ENCODE assay signal across 25 mouse cellular contexts in genomic region chr9:3345967-3346366, GRCm38 (mm10). TPM values are rescaled to one million over a fixed set of nuclear protein-coding genes. Genes with fewer than 3 reads are reported as not detected.
DNase-seq lines count a peak whose midpoint lies in the region; ATAC-seq lines count a peak whose summit lies in the region.
"Had no signal": no experiment of that assay in that cellular context is flagged by ENCODE, and none has a peak within 500 bp of the region (broad histone marks: within the 10 kb centered on the region; RNA-seq: fewer than 3 reads in every experiment).

No protein-coding gene starts in this region.

- DNase-seq in liver, embryonic 11.5 days (ENCODE audit: low spot score): no peak
- DNase-seq in liver: no peak
- DNase-seq in cerebellum, postnatal 25 days: no peak
- DNase-seq in kidney, postnatal 25 days: no peak
- no peak for DNase-seq in gastrocnemius, postnatal 4 days (ENCODE audit: low spot score in 2 of 2)
- DNase-seq: adrenal gland, adult 2 months; adrenal gland, postnatal 25 days; B cell, adult 2 months; cerebellum, adult 8-10 months; cerebellum, postnatal 14 days; gastrocnemius, adult 2 months; gastrocnemius, postnatal 25 days; heart, adult 11 months; heart, postnatal 14 days had no signal

- 47% methylated on average over 1 of the region's 1 CpGs for WGBS in liver, embryonic 11.5 days
- WGBS in liver, embryonic 12.5 days (ENCODE audit: insufficient replicate concordance): 25% methylated on average over 1 of the region's 1 CpGs
- WGBS in liver, embryonic 16.5 days (ENCODE audit: insufficient replicate concordance): 24% methylated on average over 1 of the region's 1 CpGs
- 78% methylated on average over 1 of the region's 1 CpGs for WGBS in midbrain, embryonic 15.5 days

- peak; percentile 86 for ATAC-seq in liver, embryonic 11.5 days (replicated peaks; ENCODE audit: low FRiP score)
- ATAC-seq in liver, embryonic 12.5 days: peak; percentile 86
- peak; percentile 75 for ATAC-seq in liver, embryonic 16.5 days (ENCODE audit: low read depth)
- no peak for ATAC-seq in midbrain, embryonic 15.5 days (replicated peaks)
- ATAC-seq: CD4-positive, CD25-positive, alpha-beta regulatory T cell, adult 4 months; forebrain, embryonic 14.5 days had no signal

- H3K9ac ChIP-seq in liver, embryonic 11.5 days (ENCODE audit: low read depth, low read length): no peak overlapping the region
- H3K9ac ChIP-seq in liver, embryonic 12.5 days: no peak overlapping the region; the same call in 1 of the 2 replicates
- H3K9ac ChIP-seq in liver, embryonic 16.5 days (ENCODE audit: low read depth, low read length): no peak overlapping the region
- H3K9ac ChIP-seq in midbrain, embryonic 15.5 days: no peak overlapping the region
- H3K9ac ChIP-seq: embryonic facial prominence, embryonic 13.5 days; heart, embryonic 15.5 days; hindbrain, embryonic 14.5 days had no signal

- H3K27ac ChIP-seq in liver, embryonic 11.5 days (ENCODE audit: low read depth, low read length): no peak overlapping the region
- H3K27ac ChIP-seq in liver, embryonic 12.5 days: peak overlapping the region; percentile 81
- H3K27ac ChIP-seq in liver, embryonic 16.5 days (ENCODE audit: low read length): peak overlapping the region; percentile 73
- no peak overlapping the region for H3K27ac ChIP-seq in midbrain, embryonic 15.5 days
- H3K27ac ChIP-seq: embryonic facial prominence, embryonic 13.5 days; forebrain, embryonic 10.5 days; gastrocnemius, adult 2 months; heart, embryonic 15.5 days; hindbrain, embryonic 10.5 days; hindbrain, embryonic 14.5 days had no signal

- H3K9me3 ChIP-seq in liver, embryonic 11.5 days (ENCODE audit: control insufficient read depth, low read length): no peaks in the 10 kb centered on the region
- no peaks in the 10 kb centered on the region for H3K9me3 ChIP-seq in liver, embryonic 12.5 days (replicated peaks)
- no peaks in the 10 kb centered on the region for H3K9me3 ChIP-seq in liver, embryonic 16.5 days (replicated peaks; ENCODE audit: control insufficient read depth, low read length)
- no peaks in the 10 kb centered on the region for H3K9me3 ChIP-seq in midbrain, embryonic 15.5 days
- H3K9me3 ChIP-seq: embryonic facial prominence, embryonic 13.5 days; forebrain, embryonic 10.5 days; heart, embryonic 15.5 days; hindbrain, embryonic 10.5 days had no signal

- H3K27me3 ChIP-seq in liver, embryonic 11.5 days (replicated peaks; ENCODE audit: control insufficient read depth, insufficient read depth, low read length): no peaks in the 10 kb centered on the region
- H3K27me3 ChIP-seq in liver, embryonic 12.5 days (replicated peaks): no peaks in the 10 kb centered on the region
- H3K27me3 ChIP-seq in liver, embryonic 16.5 days (ENCODE audit: control insufficient read depth, insufficient read depth, low read depth, low read length): no peaks in the 10 kb centered on the region
- H3K27me3 ChIP-seq in midbrain, embryonic 15.5 days (replicated peaks): no peaks in the 10 kb centered on the region
- H3K27me3 ChIP-seq: embryonic facial prominence, embryonic 13.5 days; heart, embryonic 15.5 days had no signal

- no peak overlapping the region for H3K4me3 ChIP-seq in liver, embryonic 11.5 days (ENCODE audit: low read depth, low read length)
- no peak overlapping the region for H3K4me3 ChIP-seq in liver, embryonic 12.5 days
- no peak overlapping the region for H3K4me3 ChIP-seq in liver, embryonic 16.5 days (ENCODE audit: low read depth, low read length)
- no peak overlapping the region for H3K4me3 ChIP-seq in midbrain, embryonic 15.5 days
- H3K4me3 ChIP-seq: embryonic facial prominence, embryonic 13.5 days; forebrain, embryonic 10.5 days; gastrocnemius, adult 2 months; heart, embryonic 15.5 days; hindbrain, embryonic 10.5 days had no signal

- H3K4me2 ChIP-seq in liver, embryonic 11.5 days: no peak overlapping the region
- peak overlapping the region; percentile 27; the same call in 1 of the 2 replicates for H3K4me2 ChIP-seq in liver, embryonic 12.5 days
- H3K4me2 ChIP-seq in liver, embryonic 16.5 days (ENCODE audit: low read depth, low read length): 0 out of 2 replicates have a peak overlapping the region, but pooled peaks have one; percentile 17
- H3K4me2 ChIP-seq in midbrain, embryonic 15.5 days: no peak overlapping the region
- H3K4me2 ChIP-seq: embryonic facial prominence, embryonic 13.5 days; heart, embryonic 11.5 days; heart, embryonic 15.5 days; hindbrain, embryonic 14.5 days had no signal

- peaks cover 24% of the 10 kb centered on the region for H3K36me3 ChIP-seq in liver, embryonic 11.5 days (ENCODE audit: control insufficient read depth, insufficient read depth, low read length)
- H3K36me3 ChIP-seq in liver, embryonic 12.5 days: peaks cover 74% of the 10 kb centered on the region
- peaks cover 29% of the 10 kb centered on the region for H3K36me3 ChIP-seq in liver, embryonic 16.5 days (ENCODE audit: control insufficient read depth, insufficient read depth)
- H3K36me3 ChIP-seq in midbrain, embryonic 15.5 days (replicated peaks): peaks cover 37% of the 10 kb centered on the region

- H3K4me1 ChIP-seq in liver, embryonic 11.5 days (replicated peaks; ENCODE audit: control insufficient read depth, insufficient read depth, low read length): no peaks in the 10 kb centered on the region
- peaks cover 32% of the 10 kb centered on the region for H3K4me1 ChIP-seq in liver, embryonic 12.5 days
- H3K4me1 ChIP-seq in liver, embryonic 16.5 days (ENCODE audit: control insufficient read depth, low read depth, low read length): peaks cover 15% of the 10 kb centered on the region
- no peaks in the 10 kb centered on the region for H3K4me1 ChIP-seq in midbrain, embryonic 15.5 days
- H3K4me1 ChIP-seq: embryonic facial prominence, embryonic 13.5 days; forebrain, embryonic 10.5 days; heart, embryonic 15.5 days; hindbrain, embryonic 10.5 days had no signal

RNA-seq across cellular contexts. Expression of gene Alkbh8, which starts 11.0 kb away (rescaled TPM):
- polyA plus RNA-seq in liver, embryonic 11.5 days (2014; fragmentation: Nextera tagmentation; extraction: Ambion mirVana): 35.6 and 39.6 TPM in 2 replicates
- polyA plus RNA-seq in liver, embryonic 12.5 days (2016; fragmentation: Nextera tagmentation; extraction: Ambion mirVana): 31.0 and 33.4 TPM in 2 replicates
- polyA plus RNA-seq in liver, embryonic 16.5 days (2015; fragmentation: Nextera tagmentation; extraction: Ambion mirVana): 14.9 and 16.6 TPM in 2 replicates
- polyA plus RNA-seq in midbrain, embryonic 15.5 days (2015; fragmentation: Nextera tagmentation; extraction: Ambion mirVana): 64.1 and 66.0 TPM in 2 replicates
- total RNA-seq in gastrocnemius, postnatal 4 days (2021): 10 to 100 TPM; 18.1 to 23.4 TPM

RNA-seq across cellular contexts. Expression of gene Cwf19l2, which starts 57.4 kb away (rescaled TPM):
- 10.8 and 14.6 TPM in 2 replicates for polyA plus RNA-seq in liver, embryonic 11.5 days (2014; fragmentation: Nextera tagmentation; extraction: Ambion mirVana)
- polyA plus RNA-seq in liver, embryonic 12.5 days (2016; fragmentation: Nextera tagmentation; extraction: Ambion mirVana): 7.1 and 7.5 TPM in 2 replicates
- polyA plus RNA-seq in liver, embryonic 16.5 days (2015; fragmentation: Nextera tagmentation; extraction: Ambion mirVana): 4.0 TPM in 2 replicates
- 9.7 and 10.7 TPM in 2 replicates for polyA plus RNA-seq in midbrain, embryonic 15.5 days (2015; fragmentation: Nextera tagmentation; extraction: Ambion mirVana)
- total RNA-seq in gastrocnemius, postnatal 4 days (2021): 10 to 100 TPM; 16.9 to 21.3 TPM

Comparison
In these comparisons a context has a peak if more than half of its experiments do, and no peak if none do; other contexts are left out.
1. H3K27ac ChIP-seq: peak in liver, embryonic 12.5 days (single experiment) and liver, embryonic 16.5 days (single experiment); none in liver, embryonic 11.5 days (single experiment) and midbrain, embryonic 15.5 days (single experiment).
2. H3K4me2 ChIP-seq: peak in liver, embryonic 12.5 days (single experiment) and liver, embryonic 16.5 days (single experiment); none in liver, embryonic 11.5 days (single experiment) and midbrain, embryonic 15.5 days (single experiment).